Mouse (Mus musculus) ES-E14 (cell line): ENCODE data around the gene Olfr316. TPM values are rescaled to one million over a fixed set of nuclear protein-coding genes. Genes with fewer than 3 reads are reported as not detected.

ENCODE experiments used
- DNase-seq: peaks from one replicate; pipeline ENCODE4 v3.0.0-alpha.2; 2013; ENCODE audit warnings: low read depth, low spot score
- H3K27ac ChIP-seq: 2 replicates; pipeline ENCODE4 v1.5.1; 2012; ENCODE audit warnings: low read depth, mild to moderate bottlenecking, low read length, moderate library complexity, mixed read lengths; ENCODE audit not compliant: poor library complexity, insufficient read depth, severe bottlenecking
- H3K36me3 ChIP-seq: 2 replicates; pipeline ENCODE4 v1.6.1; 2012; ENCODE audit warnings: mild to moderate bottlenecking, low read length, moderate library complexity, mixed read lengths; ENCODE audit not compliant: control insufficient read depth, poor library complexity, insufficient read depth, severe bottlenecking
- H3K4me1 ChIP-seq, 2 experiments: fragments of 150-350 bp in 1 of 2; sonication (generic) in 1 of 2; 2 replicates each; pipeline ENCODE4 v1.6.1; 2012; ENCODE audit warnings: low read length in 2 of 2, mild to moderate bottlenecking in 1 of 2, mixed read lengths in 1 of 2; ENCODE audit not compliant: control insufficient read depth in 2 of 2, insufficient read depth in 2 of 2, poor library complexity in 1 of 2
- H3K4me3 ChIP-seq, 2 experiments: fragments of 150-350 bp in 1 of 2; sonication (generic) in 1 of 2; 2 replicates each; pipeline ENCODE4 v1.5.1; 2012; ENCODE audit warnings: low read length in 2 of 2, low read depth in 1 of 2, mild to moderate bottlenecking in 1 of 2, mixed read lengths in 1 of 2; ENCODE audit not compliant: insufficient read depth in 1 of 2, poor library complexity in 1 of 2, severe bottlenecking in 1 of 2
- H3K9ac ChIP-seq: 2 replicates; pipeline ENCODE4 v1.6.1; 2012; ENCODE audit warnings: low read depth, mild to moderate bottlenecking, low read length, mixed read lengths; ENCODE audit not compliant: poor library complexity, insufficient read depth, severe bottlenecking
- H3K9me3 ChIP-seq: fragments of 150-350 bp; sonication (generic); 2 replicates; pipeline ENCODE4 v1.6.1; 2012; ENCODE audit warnings: low read depth, mild to moderate bottlenecking, low read length; ENCODE audit not compliant: control insufficient read depth, insufficient read depth
- CHD2 ChIP-seq: IDR thresholded peaks from 2 replicates; pipeline ENCODE4 v1.6.1; 2014; ENCODE audit warnings: mild to moderate bottlenecking, low read depth, low read length, inconsistent platforms
- HCFC1 ChIP-seq: IDR thresholded peaks from 2 replicates; pipeline ENCODE4 v1.6.1; 2012; ENCODE audit warnings: low read length, inconsistent platforms, borderline replicate concordance; ENCODE audit not compliant: insufficient read depth
- MAFK ChIP-seq: IDR thresholded peaks from 2 replicates; pipeline ENCODE4 v1.6.1; 2014; ENCODE audit warnings: mild to moderate bottlenecking, low read depth, low read length, inconsistent platforms; ENCODE audit not compliant: insufficient read depth
- ZC3H11A ChIP-seq: IDR thresholded peaks from 2 replicates; pipeline ENCODE4 v1.6.1; 2012; ENCODE audit warnings: low read depth, mild to moderate bottlenecking, inconsistent platforms, low read length, borderline replicate concordance
- ZNF384 ChIP-seq: IDR thresholded peaks from 2 replicates; pipeline ENCODE4 v1.6.1; 2012; ENCODE audit warnings: low read depth, low read length, inconsistent platforms
- in situ Hi-C, 2 experiments: fragments of 600-800 bp; cut with MboI; formaldehyde crosslinking; loops; one replicate each; pipeline ENCODE4 v1.15.1; 2025; ENCODE audit warnings: low sequenced_read_pairs in 2 of 2, inconsistent platforms in 1 of 2; ENCODE audit not compliant: unreplicated experiment in 2 of 2
- total RNA-seq: library from RNA; depleted of rRNA; stranded (reverse); fragments of 300-350 nt; gene quantifications from 2 replicates; pipeline ENCODE4 v1.2.3, GENCODE M21; 2012; rRNA removed

The Olfr316 gene
- total RNA-seq, 1 experiment: not detected

DNA sequence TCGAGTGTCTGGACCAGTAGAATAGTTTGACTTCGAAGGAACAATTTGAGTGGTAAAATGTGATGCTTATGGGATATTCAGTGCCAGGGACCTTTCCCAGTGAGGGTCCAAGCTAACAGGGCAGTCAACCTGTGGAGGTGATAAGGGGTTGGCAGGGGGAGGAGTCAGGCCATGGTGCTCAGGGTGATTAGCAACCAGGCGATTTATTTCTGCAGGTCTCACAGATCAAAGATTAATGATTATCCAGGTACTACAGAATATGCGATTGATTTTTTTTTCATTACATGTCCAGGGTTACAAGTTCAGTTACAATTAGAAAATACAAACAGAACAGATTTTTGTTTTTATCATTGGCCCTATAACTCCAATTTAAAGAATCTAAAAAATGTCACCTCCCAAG is 51.3 kb downstream of the Olfr316 start:
- in situ Hi-C loops: no loop called here
- Histone ChIP-seq H3K4me3 (no peak overlapping the region), H3K4me1 (peaks cover 0 to 5% of the 10 kb centered on the region in 2 experiments; a peak in 1 of 4 replicates), H3K36me3 (no peaks in the 10 kb centered on the region), H3K27ac (no peak overlapping the region), H3K9me3 (no peaks in the 10 kb centered on the region), H3K9ac (no peak overlapping the region)
- DNase-seq: no peak
- TF ChIP-seq CHD2 (no peak), ZNF384 (no peak), MAFK (no peak), HCFC1 (no peak), ZC3H11A (no peak)

DNA sequence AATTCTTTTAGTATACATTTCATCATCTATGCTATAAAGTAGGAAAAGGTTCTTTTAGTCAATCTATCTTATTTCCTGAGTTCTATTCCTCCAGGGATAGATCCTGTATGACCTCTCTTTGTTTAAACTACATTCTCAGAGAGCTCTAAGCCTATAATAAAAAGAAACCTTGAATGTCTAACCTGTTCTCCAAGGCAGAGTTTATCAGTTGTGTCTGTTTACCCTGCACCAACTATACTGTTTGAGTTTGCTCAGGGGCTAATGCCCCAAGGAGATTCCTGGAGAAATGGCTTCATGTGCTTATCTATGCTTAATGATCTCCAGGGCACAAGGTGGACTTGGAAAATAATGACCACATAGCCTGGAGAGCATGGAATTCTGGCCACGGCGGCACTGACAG is 51.9 kb downstream of the Olfr316 start:
- Histone ChIP-seq H3K9me3 (no peaks in the 10 kb centered on the region), H3K27ac (no peak overlapping the region), H3K9ac (no peak overlapping the region), H3K36me3 (no peaks in the 10 kb centered on the region), H3K4me3 (no peak overlapping the region), H3K4me1 (peaks cover 0 to 5% of the 10 kb centered on the region in 2 experiments; a peak in 1 of 4 replicates)
- in situ Hi-C loops: no loop called here
- TF ChIP-seq ZNF384: no peak
- TF ChIP-seq CHD2: no peak
- TF ChIP-seq MAFK: no peak
- DNase-seq: no peak

Other genes starting within 250 kb of the Olfr316 start
- not detected in 2 replicates for gene Olfr330, start 217.9 kb upstream of the Olfr316 start, total RNA-seq
- gene Olfr329-ps, start 206.3 kb upstream of the Olfr316 start, total RNA-seq: 0.26 and 0.27 TPM in 2 replicates
- 0.18 and 0.37 TPM in 2 replicates for gene Olfr328, start 197.1 kb upstream of the Olfr316 start, total RNA-seq
- gene Olfr224, start 182.2 kb upstream of the Olfr316 start, total RNA-seq: not detected in 2 replicates
- not detected in 2 replicates for gene Olfr325, start 175.0 kb upstream of the Olfr316 start, total RNA-seq
- not detected in 2 replicates for gene Olfr324, start 157.6 kb upstream of the Olfr316 start, total RNA-seq
- not detected in 2 replicates for gene 2210407C18Rik, start 136.7 kb upstream of the Olfr316 start, total RNA-seq
- gene Olfr323, start 122.2 kb upstream of the Olfr316 start, total RNA-seq: not detected in 2 replicates
- not detected in 2 replicates for gene Trim58, start 112.3 kb upstream of the Olfr316 start, total RNA-seq
- not detected in 2 replicates for gene Olfr322, start 94.0 kb upstream of the Olfr316 start, total RNA-seq
- not detected in 2 replicates for gene Olfr320, start 71.6 kb upstream of the Olfr316 start, total RNA-seq
- gene Olfr319, start 53.6 kb upstream of the Olfr316 start, total RNA-seq: not detected in 2 replicates
- not detected in 2 replicates for gene Olfr318, start 28.7 kb upstream of the Olfr316 start, total RNA-seq
- gene Olfr317, start 13.5 kb upstream of the Olfr316 start, total RNA-seq: not detected in 2 replicates
- not detected in 2 replicates for gene Olfr315, start 20.5 kb downstream of the Olfr316 start, total RNA-seq
- not detected in 2 replicates for gene Olfr314, start 30.2 kb downstream of the Olfr316 start, total RNA-seq
- 2.3 and 2.7 TPM in 2 replicates for gene Fam183b, start 49.2 kb downstream of the Olfr316 start, total RNA-seq
- not detected in 2 replicates for gene Olfr313, start 62.3 kb downstream of the Olfr316 start, total RNA-seq
- not detected in 2 replicates for gene Olfr312, start 76.5 kb downstream of the Olfr316 start, total RNA-seq
- gene Olfr311, start 86.5 kb downstream of the Olfr316 start, total RNA-seq: not detected in 2 replicates
- gene Gm12258, start 94.4 kb downstream of the Olfr316 start, total RNA-seq: 3.7 and 4.7 TPM in 2 replicates
- gene 2810021J22Rik, start 114.5 kb downstream of the Olfr316 start, total RNA-seq: 5.3 and 5.7 TPM in 2 replicates
- 3.0 and 3.4 TPM in 2 replicates for gene Zfp39, start 151.5 kb downstream of the Olfr316 start, total RNA-seq
- not detected in 2 replicates for gene Btnl10, start 165.2 kb downstream of the Olfr316 start, total RNA-seq
- gene Rnf187, start 186.2 kb downstream of the Olfr316 start, total RNA-seq: 104 and 115 TPM in 2 replicates
- gene Hist3h2ba, start 196.2 kb downstream of the Olfr316 start, total RNA-seq: 109 and 141 TPM in 2 replicates
- 161 and 194 TPM in 2 replicates for gene Hist3h2a, start 202.0 kb downstream of the Olfr316 start, total RNA-seq
- 0.40 and 0.74 TPM in 2 replicates for gene Trim17, start 202.0 kb downstream of the Olfr316 start, total RNA-seq
- 29.6 and 47.4 TPM in 2 replicates for gene Trim11, start 225.4 kb downstream of the Olfr316 start, total RNA-seq